In genomic region chr14:48131576-48131922, GRCm38 (mm10) we compare ENCODE assay signal across 9 mouse cellular contexts. TPM values are rescaled to one million over a fixed set of nuclear protein-coding genes. Genes with fewer than 3 reads are reported as not detected.
DNase-seq lines count a peak whose midpoint lies in the region; ATAC-seq lines count a peak whose summit lies in the region.
"Had no signal": no experiment of that assay in that cellular context is flagged by ENCODE, and none has a peak within 500 bp of the region (broad histone marks: within the 10 kb centered on the region; RNA-seq: fewer than 3 reads in every experiment).

No protein-coding gene starts in this region.

- no peaks in the 10 kb centered on the region for H3K36me3 ChIP-seq in liver, embryonic 12.5 days
- H3K36me3 ChIP-seq in stomach, embryonic 15.5 days, result no peaks in the 10 kb centered on the region

- peak overlapping the region; percentile 37; the same call in 1 of the 2 replicates for H3K27ac ChIP-seq in liver, embryonic 12.5 days
- peak overlapping the region; percentile 13; the same call in 1 of the 2 replicates for H3K27ac ChIP-seq in stomach, embryonic 15.5 days

- H3K4me3 ChIP-seq in liver, embryonic 12.5 days, result no peak overlapping the region
- H3K4me3 ChIP-seq in stomach, embryonic 15.5 days (replicated peaks), result no peak overlapping the region
- H3K4me3 ChIP-seq: megakaryocyte, embryonic 14.5 days had no signal

- peak; percentile 51 for DNase-seq in gastrocnemius, adult 18-20 months (ENCODE audit: low spot score)
- no peak for DNase-seq in gastrocnemius, postnatal 36 days
- DNase-seq in adrenal gland, adult 2 months, result peak; percentile 81
- DNase-seq in heart, postnatal 10 days, result peak; percentile 70 to 73
- DNase-seq in layer of hippocampus, postnatal 25 days (ENCODE audit: extremely low spot score in 1 of 2, low spot score in 1 of 2), result no peak
- no peak for DNase-seq in MN1 (ENCODE audit: low spot score)

- peaks cover 54% of the 10 kb centered on the region for H3K4me1 ChIP-seq in liver, embryonic 12.5 days
- peaks cover 36% of the 10 kb centered on the region for H3K4me1 ChIP-seq in stomach, embryonic 15.5 days
- H3K4me1 ChIP-seq: megakaryocyte, embryonic 14.5 days had no signal

- intact Hi-C loops in gastrocnemius, postnatal 36 days (cut with DNase I), result loop anchor here (10.0 kb wide), 1 partner anchor 223 kb away; no protein-coding TSS in a partner anchor
- intact Hi-C loops in heart, postnatal 10 days (cut with DNase I), result no loop called here

- H3K9ac ChIP-seq in liver, embryonic 12.5 days, result no peak overlapping the region
- no peak overlapping the region for H3K9ac ChIP-seq in stomach, embryonic 15.5 days

- H3K27me3 ChIP-seq in liver, embryonic 12.5 days (replicated peaks), result no peaks in the 10 kb centered on the region
- H3K27me3 ChIP-seq in stomach, embryonic 15.5 days (replicated peaks), result no peaks in the 10 kb centered on the region

- no peak for ATAC-seq in liver, embryonic 12.5 days
- no peak; the same call in 1 of the 2 replicates for ATAC-seq in stomach, embryonic 15.5 days (ENCODE audit: insufficient read depth, low FRiP score, low read depth)

- no peak overlapping the region for H3K4me2 ChIP-seq in liver, embryonic 12.5 days
- no peak overlapping the region for H3K4me2 ChIP-seq in stomach, embryonic 15.5 days

- WGBS in liver, embryonic 12.5 days (ENCODE audit: insufficient replicate concordance), result 47% methylated on average over 4 of the region's 4 CpGs
- 62% methylated on average over 4 of the region's 4 CpGs for WGBS in stomach, embryonic 15.5 days

- H3K9me3 ChIP-seq in liver, embryonic 12.5 days (replicated peaks), result no peaks in the 10 kb centered on the region
- H3K9me3 ChIP-seq in stomach, embryonic 15.5 days, result no peaks in the 10 kb centered on the region
- H3K9me3 ChIP-seq: megakaryocyte, embryonic 14.5 days had no signal

RNA-seq across cellular contexts. Expression of gene Peli2, which starts 10.9 kb away (rescaled TPM):
- total RNA-seq in gastrocnemius, adult 18-20 months (2021), result 10 to 100 TPM; 12.7 to 14.7 TPM
- total RNA-seq in gastrocnemius, postnatal 36 days (2021), result 10 to 100 TPM; 14.0 to 17.0 TPM
- 10 to 100 TPM; 26.6 to 30.2 TPM for total RNA-seq in adrenal gland, adult 2 months (2021)
- 7.5 and 8.1 TPM in 2 replicates for polyA plus RNA-seq in adrenal gland, adult 2 months (2012; rRNA removed)
- total RNA-seq in heart, postnatal 10 days (2021), result 10 to 100 TPM; 12.6 to 17.4 TPM
- 1.7 and 1.8 TPM in 2 replicates for polyA plus RNA-seq in liver, embryonic 12.5 days (2016; fragmentation: Nextera tagmentation; extraction: Ambion mirVana)
- polyA plus RNA-seq in stomach, embryonic 15.5 days (2015; fragmentation: Nextera tagmentation; extraction: Ambion mirVana), result 8.1 and 9.2 TPM in 2 replicates
- 10 to 100 TPM; 17.6 to 28.2 TPM for total RNA-seq in layer of hippocampus, postnatal 25 days (2021)

Comparison
In these comparisons a context has a peak if more than half of its experiments do, and no peak if none do; other contexts are left out.
1. DNase-seq: peak in gastrocnemius, adult 18-20 months (single experiment), adrenal gland, adult 2 months (single experiment) and heart, postnatal 10 days (2 of 2); none in gastrocnemius, postnatal 36 days (0 of 2), layer of hippocampus, postnatal 25 days (0 of 2) and MN1 (single experiment).